16 mouse cellular contexts compared by ENCODE assay signal in genomic region chr10:3701832-3702231, GRCm38 (mm10). TPM values are rescaled to one million over a fixed set of nuclear protein-coding genes. Genes with fewer than 3 reads are reported as not detected.
"Had no signal": no experiment of that assay in that cellular context is flagged by ENCODE, and none has a peak within 500 bp of the region (broad histone marks: within the 10 kb centered on the region; RNA-seq: fewer than 3 reads in every experiment).

No protein-coding gene starts in this region.

- ATAC-seq: intestine, embryonic 16.5 days; liver, postnatal 0 days had no signal

- H3K27me3 ChIP-seq: limb, embryonic 13.5 days had no signal

- DNase-seq: kidney, adult 2 months; kidney, postnatal 25 days; layer of hippocampus, adult 9-11 months; liver; liver, postnatal 0 days; midbrain, embryonic 14.5 days; thymus, adult 18-20 months; thymus, postnatal 36 days had no signal

- H3K27ac ChIP-seq: kidney, postnatal 0 days; layer of hippocampus, adult 2 months; limb, embryonic 10.5 days; limb, embryonic 13.5 days; liver, embryonic 14.5 days had no signal

- H3K4me2 ChIP-seq: limb, embryonic 13.5 days; midbrain, embryonic 11.5 days had no signal

- H3K9me3 ChIP-seq: limb, embryonic 10.5 days; limb, embryonic 13.5 days had no signal

- H3K9ac ChIP-seq: limb, embryonic 13.5 days; liver, embryonic 14.5 days; liver, postnatal 0 days had no signal

- H3K36me3 ChIP-seq: limb, embryonic 10.5 days; limb, embryonic 13.5 days had no signal

- H3K4me3 ChIP-seq: layer of hippocampus, adult 2 months; limb, embryonic 10.5 days; limb, embryonic 13.5 days had no signal

RNA-seq across cellular contexts. Expression of gene Plekhg1, which starts 38.3 kb away (rescaled TPM):
- total RNA-seq: megakaryocyte-erythroid progenitor cell, adult 5-6 weeks had no signal
